Mouse (Mus musculus): ENCODE measurements around the gene Rnf40. TPM values are rescaled to one million over a fixed set of nuclear protein-coding genes. Genes with fewer than 3 reads are reported as not detected.

The Rnf40 gene
- polyA plus RNA-seq (2012): 49.0 and 49.7 TPM in 2 replicates

DNA sequence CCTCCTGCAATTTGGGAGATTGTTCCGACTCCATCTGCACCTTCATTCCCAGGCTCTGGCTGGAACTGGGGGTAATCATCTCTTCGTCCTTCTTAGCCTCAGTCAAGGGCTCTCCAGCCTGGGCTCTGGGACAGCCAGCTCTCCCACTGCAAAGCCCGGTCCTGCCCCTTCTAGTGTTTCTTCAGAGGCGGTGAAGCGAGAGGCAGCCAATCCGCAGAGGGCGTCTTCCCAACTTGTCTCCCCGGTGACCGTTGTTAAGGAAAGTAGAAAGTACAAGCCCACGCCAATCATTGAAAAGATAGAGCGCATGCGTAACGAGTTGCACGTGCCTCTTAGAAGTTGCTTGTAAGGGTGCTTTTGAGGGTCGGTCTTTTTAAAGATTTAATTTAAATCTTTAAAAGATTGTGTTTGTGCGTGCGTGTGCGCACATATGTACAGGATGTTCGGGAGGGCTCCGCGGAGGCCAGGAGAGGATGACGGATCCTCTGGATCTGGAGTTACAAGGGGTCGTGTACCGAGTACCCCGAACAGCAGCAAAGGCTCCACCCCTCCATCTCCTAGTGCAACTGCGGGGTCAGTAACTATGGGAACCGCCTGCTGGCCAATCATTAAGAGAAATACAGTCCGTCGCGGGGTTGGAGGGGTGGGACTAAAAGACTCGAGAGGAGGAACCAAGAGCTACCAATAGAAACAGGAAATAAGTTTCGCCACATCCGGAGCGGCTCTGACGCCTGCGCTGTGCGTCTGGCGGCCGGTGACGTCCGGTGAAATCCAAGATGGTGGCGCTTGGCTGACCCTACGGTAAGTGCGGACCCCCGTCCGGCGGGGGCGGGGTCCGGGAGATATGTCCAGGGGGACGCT is at the start of gene Rnf40, which contains the start of gene Ccdc189:
Gene Rnf40, plus strand, starts transcription at position 757 of the 861 bp plus-strand sequence.
Gene Ccdc189, minus strand, starts transcription at position 585 of the 861 bp plus-strand sequence.
- no peak for TF ChIP-seq GATA1 (IDR thresholded peaks at IDR 0.05; ENCODE audit: low read length)

DNA sequence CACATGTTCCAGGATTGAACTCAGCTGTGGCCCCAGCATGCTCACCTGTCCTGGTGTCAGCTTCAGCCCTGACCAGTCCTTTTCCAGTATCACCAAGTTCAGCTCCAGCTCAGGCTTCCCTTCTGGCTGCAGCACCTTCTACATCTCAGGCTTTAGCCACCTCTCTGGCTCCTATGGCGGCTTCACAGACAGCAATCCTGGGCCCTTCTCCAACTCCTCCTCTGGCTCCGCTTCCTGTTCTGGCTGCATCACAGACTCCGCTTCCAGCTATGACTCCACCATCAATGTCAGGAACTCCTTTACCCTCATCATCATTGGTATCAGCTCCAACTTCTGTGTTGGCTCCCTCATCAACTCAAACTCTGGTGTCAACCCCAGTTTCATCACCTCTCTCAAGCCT is 46.9 kb upstream of the Rnf40 start:
- TF ChIP-seq GATA1 (IDR thresholded peaks at IDR 0.05; ENCODE audit: low read length): no peak

DNA sequence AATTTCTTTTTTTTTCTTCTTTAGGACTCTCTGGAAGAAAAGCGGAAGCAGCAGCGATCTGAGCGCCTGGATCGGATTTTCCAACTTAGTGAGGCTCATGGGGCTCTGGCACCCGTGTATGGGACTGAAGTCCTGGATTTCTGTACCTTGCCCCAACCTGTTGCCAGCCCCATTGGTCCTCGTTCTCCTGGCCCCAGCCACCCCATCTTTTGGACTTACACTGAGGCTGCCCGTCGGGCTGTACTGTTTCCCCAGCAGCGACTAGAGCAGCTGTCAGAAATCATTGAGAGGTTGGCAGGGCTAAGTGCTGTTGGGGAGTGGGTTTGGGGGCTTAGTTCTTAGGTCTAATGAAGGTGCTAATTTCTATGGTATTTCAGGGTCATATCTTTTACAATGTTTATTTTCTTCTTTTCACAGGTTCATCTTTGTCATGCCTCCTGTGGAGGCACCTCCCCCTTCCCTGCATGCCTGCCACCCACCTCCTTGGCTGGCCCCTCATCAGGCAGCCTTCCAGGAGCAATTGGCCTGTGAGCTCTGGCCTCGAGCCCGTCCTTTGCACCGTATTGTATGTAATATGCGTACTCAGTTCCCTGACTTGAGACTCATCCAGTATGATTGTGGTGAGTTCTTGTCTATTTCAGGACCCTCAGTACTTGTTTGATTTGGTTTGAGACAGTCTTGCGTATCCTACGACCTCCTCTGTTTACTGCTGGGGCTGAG is 39.3 kb upstream of the Rnf40 start:
- TF ChIP-seq GATA1 (IDR thresholded peaks at IDR 0.05; ENCODE audit: low read length): no peak

DNA sequence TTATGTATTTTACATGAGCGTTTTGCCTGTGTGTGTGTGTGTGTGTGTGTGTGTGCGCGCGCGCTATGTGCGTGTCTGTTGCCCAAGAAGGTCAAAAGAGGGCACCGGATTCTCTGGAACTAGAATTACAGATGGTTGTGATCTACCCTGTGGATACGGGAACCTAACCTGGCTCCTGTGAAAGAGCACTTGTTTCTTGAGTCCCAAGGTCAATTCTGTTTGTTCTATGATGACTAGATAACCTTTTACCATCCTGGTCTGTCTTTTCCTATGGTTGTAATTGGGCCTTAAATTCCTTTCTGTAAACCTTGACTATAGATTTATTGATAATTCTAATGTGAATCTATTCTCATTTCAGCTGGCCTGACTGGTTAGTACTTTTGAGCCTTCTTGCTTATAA is 37.0 kb upstream of the Rnf40 start:
- no peak for TF ChIP-seq GATA1 (IDR thresholded peaks at IDR 0.05; ENCODE audit: low read length)

DNA sequence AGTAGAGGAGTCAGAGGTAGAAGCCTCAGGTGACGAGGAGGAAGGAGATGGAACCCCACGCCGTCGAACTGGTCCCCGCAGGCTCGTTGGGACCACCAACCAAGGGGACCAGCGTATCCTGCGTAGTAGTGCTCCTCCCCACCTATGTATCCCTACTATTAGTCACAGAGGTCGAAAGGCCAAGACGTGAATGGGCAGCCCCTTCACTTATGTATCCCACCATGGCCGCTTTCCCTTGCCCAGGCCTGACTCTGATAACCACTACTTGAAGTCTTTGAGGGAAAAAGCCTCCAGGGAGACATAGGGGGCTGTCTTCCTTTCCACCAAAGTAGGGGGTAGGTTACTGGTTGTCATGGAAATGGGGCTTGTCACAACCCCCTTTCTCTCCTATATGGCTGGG is 28.0 kb upstream of the Rnf40 start:
- no peak for TF ChIP-seq GATA1 (IDR thresholded peaks at IDR 0.05; ENCODE audit: low read length)

DNA sequence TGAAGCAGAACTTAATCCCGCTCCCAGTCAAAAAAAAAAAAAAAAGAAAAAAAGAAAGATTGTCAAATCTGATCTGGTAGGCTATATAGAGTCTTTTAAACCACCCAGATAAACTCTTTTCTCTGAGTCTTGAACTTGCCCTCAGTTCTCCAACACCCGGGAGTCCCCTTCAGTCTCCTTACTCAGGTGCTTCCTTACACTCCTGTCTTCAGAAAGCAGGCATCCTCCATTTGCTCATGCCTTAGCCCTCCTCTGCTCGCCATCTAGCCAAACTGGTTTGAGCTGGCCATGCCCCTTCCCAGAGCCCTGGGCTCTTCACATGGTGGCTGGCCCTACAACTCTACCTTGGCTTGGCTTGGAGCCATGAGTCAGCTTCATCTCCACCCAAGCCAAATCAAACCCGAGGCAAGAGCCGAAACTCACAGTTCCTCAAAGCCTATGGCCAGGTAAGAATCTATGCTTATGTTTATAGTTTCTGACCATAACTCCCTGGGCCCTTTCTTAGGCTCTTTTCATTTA is 27.2 kb upstream of the Rnf40 start, which contains the start of gene Tmem265:
Gene Tmem265, plus strand, starts transcription at position 51 of the 519 bp plus-strand sequence.
- no peak for TF ChIP-seq GATA1 (IDR thresholded peaks at IDR 0.05; ENCODE audit: low read length)

DNA sequence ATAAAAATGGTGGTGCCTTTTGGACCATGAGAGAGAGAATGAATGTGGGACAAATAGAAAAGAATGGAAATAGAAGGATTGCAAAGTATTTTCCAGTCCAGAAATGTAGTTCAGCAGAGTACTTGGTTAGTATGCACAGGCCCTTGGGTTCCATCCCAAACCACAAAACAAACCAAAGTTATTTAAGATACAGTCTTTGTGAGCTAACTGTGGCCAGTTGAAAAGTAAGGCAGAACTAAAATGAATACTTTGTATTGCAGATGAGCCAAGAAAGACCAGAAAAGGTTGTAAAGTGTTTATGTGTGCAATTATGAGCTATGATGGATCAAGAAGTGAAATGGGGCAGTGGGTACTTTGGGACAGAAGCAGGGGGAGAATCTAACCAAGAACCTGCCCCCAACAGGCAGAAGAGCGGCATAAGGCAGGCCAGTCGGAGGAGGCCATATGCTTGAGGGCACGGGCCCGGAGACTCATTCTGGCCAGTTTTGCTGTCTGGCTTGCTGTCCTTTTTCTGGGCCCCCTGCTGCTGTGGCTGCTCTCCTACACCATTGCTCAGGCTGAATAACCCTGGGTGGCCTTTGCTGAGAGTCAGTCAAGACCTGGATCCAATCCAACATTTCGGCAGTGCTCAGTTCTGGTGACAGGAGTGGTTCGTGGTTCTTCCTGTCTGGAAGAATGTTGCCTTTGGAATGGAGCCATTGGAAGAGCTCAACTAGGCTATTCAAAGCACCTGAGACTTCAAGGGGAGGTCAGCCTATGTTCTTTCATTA is 24.0 kb upstream of the Rnf40 start:
- TF ChIP-seq GATA1 (IDR thresholded peaks at IDR 0.05; ENCODE audit: low read length): no peak

DNA sequence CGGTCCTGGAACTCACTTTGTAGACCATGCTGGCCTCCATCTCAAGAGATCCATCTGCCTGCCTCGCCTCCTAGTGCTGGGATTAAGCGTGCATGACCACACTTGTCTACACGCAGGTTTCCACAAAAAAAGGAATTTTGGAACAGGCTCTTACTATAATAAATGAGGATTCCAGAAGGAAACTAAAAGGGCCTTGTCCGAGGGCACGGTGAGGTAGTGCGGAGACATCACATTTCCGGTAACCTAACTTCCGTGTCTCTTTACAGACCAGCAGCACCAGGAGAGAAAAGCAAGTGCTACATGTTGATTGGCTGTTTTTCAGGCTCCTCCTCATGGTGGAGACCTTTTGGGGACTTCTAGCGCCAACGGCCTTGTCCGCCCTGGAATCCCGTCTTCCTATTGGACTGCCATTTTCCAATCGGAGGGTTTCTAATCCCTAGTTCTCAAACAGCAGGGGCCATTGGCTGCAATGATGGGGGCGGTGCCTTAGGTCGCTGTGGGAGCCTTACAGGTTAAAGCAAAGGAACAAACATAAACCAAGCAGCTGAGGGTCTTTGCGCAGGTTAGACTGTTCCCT is 15.6 kb upstream of the Rnf40 start, which contains the start of gene Phkg2:
Gene Phkg2, plus strand, starts transcription at position 446 of the 577 bp plus-strand sequence.
- no peak for TF ChIP-seq GATA1 (IDR thresholded peaks at IDR 0.05; ENCODE audit: low read length)

DNA sequence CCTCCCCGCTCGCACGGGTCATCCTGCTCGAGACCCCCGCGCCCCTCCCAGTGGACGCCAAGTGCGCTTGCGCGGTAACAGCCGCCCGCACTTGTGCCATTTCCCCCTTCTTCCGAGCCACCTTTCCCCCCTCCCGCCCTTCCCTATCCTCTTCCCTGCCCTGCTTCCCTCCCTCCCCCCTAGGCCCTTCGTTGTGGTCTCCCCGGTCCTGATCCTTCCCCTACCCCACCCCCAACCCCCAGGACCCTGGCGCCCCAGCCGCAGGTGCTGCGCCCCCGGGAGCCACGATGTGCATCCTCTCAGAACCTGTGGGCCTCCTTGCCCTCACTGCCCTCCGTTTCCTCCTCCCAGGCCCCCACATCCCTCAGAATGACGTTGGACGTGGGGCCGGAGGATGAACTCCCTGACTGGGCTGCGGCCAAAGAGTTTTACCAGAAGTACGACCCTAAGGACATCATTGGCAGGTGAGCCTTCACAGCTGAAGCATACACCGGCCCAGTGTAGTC is 15.0 kb upstream of the Rnf40 start:
- no peak for TF ChIP-seq GATA1 (IDR thresholded peaks at IDR 0.05; ENCODE audit: low read length)

DNA sequence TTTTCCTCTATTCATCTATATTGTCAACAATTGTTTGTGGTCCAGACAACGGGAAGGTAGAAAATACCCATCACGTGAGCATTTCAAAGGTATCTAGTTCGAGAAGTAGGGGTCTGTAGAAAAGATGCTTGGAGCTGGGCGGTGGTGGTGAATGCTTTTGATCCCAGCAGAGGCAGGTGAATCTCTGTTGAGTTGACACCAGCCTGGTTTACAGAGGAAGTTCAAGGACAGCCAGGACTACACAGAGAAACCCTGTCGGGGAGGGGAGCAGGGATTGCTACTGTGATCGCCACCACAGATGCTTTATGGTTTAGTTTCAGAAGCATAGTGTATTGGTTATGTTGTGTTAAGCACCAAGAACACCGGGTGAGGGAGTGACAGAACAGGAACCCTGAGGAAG is 14.5 kb upstream of the Rnf40 start:
- no peak for TF ChIP-seq GATA1 (IDR thresholded peaks at IDR 0.05; ENCODE audit: low read length)

DNA sequence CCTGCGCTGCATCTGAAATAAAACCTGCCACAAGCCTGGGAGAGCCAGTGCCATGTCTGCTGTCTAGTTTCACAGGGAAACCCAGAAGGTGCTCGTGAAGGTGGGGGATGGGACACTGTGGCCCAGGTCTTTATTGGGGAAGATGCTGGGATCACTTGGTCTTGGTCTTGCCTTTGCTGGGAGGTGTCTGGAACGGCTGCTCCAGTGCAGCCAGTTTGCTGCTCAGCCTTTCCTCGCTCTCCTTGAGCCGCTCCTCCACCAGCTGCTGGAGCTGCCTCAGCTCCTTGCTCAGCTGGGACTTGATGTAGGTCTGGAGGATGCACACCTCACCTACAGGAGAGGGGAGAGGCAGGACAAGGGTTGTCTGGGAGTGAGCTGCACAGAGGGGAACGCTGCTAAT is 5.3 kb upstream of the Rnf40 start:
- no peak for TF ChIP-seq GATA1 (IDR thresholded peaks at IDR 0.05; ENCODE audit: low read length)

DNA sequence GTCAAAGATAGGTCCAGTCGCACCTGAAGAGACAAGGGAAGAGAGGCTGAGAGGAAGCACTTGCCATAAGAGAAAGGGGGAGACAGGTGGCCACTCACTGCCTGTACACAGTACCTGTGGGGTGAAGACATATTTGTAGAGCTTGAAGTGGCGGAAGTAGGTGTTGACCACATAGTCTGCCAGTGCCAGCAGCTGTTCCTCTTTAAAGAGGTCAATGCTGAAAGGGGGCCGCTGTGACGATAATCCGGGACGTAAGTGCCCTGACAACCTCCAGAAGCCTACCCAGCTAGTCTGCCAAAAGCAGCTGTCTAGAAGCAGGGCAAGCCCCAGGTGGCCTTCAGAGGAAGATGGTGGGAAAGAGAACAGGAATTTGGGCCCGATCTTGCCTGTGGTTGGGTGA is 3.5 kb upstream of the Rnf40 start:
- TF ChIP-seq GATA1 (IDR thresholded peaks at IDR 0.05; ENCODE audit: low read length): no peak

DNA sequence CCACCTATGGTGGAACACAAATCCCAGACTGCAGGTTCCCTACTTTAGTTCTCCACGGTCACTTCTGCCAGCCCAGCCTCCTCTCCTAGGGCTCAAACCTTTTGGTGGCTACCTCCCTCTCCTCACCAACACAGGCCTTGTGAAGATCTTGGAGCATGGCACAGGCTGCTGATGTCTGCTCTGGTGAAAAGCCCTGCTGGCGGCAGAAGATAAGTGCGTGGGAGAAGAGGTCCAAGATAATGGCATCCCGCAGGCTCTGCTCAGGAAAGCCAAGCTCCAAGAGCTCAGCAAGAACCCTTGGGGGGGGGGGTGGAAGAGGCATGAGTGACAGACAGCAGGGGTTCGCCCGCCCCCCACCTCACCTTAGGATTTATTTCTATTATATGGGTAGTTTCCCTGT is 2.4 kb upstream of the Rnf40 start:
- TF ChIP-seq GATA1 (IDR thresholded peaks at IDR 0.05; ENCODE audit: low read length): no peak

DNA sequence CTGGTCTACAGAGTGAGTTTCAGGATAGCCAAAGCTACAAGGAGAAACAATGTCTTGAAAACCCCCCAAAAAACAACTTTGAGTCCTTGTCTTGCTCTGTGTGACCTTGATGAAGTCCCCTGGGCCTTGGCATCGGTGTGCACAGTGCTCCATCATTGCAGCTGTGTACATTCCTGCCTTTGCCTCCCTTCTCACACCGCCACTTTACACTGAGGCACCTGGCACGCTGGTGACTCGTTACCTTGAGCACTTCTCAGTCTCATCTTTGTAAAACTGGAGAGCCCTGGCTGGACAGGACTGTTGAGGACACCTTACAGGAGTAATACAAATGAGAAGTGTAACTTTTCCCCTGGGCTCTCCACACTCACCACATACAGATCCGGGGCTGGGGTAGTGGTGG is 1.4 kb upstream of the Rnf40 start:
- no peak for TF ChIP-seq GATA1 (IDR thresholded peaks at IDR 0.05; ENCODE audit: low read length)

DNA sequence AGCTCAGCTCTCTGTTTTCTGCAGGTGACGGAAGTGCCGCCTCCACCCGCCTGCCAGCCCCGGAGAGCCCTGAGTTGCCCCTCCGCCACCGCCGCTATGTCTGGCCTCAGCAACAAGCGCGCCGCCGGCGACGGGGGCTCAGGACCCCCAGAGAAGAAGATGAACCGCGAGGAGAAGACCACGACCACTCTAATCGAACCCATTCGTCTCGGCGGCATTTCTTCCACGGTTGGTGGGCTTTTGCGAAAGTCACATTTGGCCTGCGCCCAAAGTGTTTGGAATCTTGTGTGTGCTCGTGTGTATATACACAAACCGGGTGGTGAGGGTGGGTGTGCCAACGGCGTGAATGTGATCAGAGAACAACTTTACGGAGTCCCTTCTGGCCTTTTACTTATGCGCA is 334 bp downstream of the Rnf40 start:
- TF ChIP-seq GATA1 (IDR thresholded peaks at IDR 0.05; ENCODE audit: low read length): no peak
